Comparison of ENCODE assay signal across 8 mouse cellular contexts in the genomic region with DNA sequence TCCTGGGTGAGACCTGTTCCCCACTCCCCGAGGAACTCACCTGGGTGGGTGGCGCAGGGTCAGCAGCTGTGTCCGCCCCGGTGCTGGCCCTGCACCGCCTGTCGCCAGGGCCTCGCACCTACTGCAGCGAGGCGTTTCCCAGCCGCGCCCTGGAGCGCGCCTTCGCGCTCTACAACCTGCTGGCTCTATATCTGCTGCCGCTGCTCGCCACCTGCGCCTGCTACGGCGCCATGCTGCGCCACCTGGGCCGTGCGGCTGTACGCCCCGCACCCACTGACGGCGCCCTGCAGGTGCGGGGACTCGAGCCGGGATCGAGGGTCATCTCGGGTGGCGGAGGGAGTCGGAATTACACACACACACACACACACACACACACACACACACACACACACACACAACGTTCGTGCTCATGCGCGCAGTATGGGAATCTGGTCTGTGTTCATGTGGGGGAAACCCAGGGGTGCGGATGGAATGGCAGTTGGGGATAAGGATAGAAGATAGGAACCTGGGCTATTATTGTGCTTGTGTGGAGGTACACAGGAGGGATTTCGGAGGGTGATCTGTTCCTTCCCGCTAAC. TPM values are rescaled to one million over a fixed set of nuclear protein-coding genes. Genes with fewer than 3 reads are reported as not detected.
A peak's percentile ranks its signal among the peaks of the same experiment; 100 is the strongest.
DNase-seq lines count a peak whose midpoint lies in the region; ATAC-seq and TF ChIP-seq lines count a peak whose summit lies in the region.

Gene R3hdm4, minus strand, starts transcription at position 251 of the 578 bp plus-strand sequence.

- peak within 1 kb of the TSS; percentile 28 for H3K4me3 ChIP-seq in forebrain, postnatal 0 days (ENCODE audit: low read depth, low read length)
- peak within 1 kb of the TSS; percentile 33 for H3K4me3 ChIP-seq in hindbrain, embryonic 15.5 days
- 0 out of 2 replicates have a peak within 1 kb of the TSS, but pooled peaks have one; percentile 19 for H3K4me3 ChIP-seq in liver, postnatal 0 days (ENCODE audit: low read depth, low read length)

- 4% methylated on average over 41 of the region's 41 CpGs for WGBS in forebrain, postnatal 0 days
- 4% methylated on average over 41 of the region's 41 CpGs for WGBS in hindbrain, embryonic 15.5 days
- whole genome bisulfite sequencing in liver, postnatal 0 days (ENCODE audit: insufficient replicate concordance): 12% methylated on average over 31 of the region's 41 CpGs

- no peak for TF ChIP-seq CTCF in forebrain, postnatal 0 days (IDR thresholded peaks at IDR 0.05; ENCODE audit: low read depth)
- no peak for TF ChIP-seq CTCF in liver, postnatal 0 days (IDR thresholded peaks at IDR 0.05; ENCODE audit: low read depth)

- TF ChIP-seq EP300 in liver, postnatal 0 days (IDR thresholded peaks at IDR 0.05; ENCODE audit: low read depth): no peak

- peak within 1 kb of the TSS; percentile 52 for H3K4me2 ChIP-seq in forebrain, postnatal 0 days (ENCODE audit: low read depth)
- peak within 1 kb of the TSS; percentile 53 for H3K4me2 ChIP-seq in hindbrain, embryonic 15.5 days
- peak within 1 kb of the TSS; percentile 50 for H3K4me2 ChIP-seq in liver, postnatal 0 days (ENCODE audit: low read depth, low read length)

- H3K9me3 ChIP-seq in forebrain, postnatal 0 days (ENCODE audit: low read length): no peaks in the 10 kb centered on the region
- no peaks in the 10 kb centered on the region for H3K9me3 ChIP-seq in hindbrain, embryonic 15.5 days
- no peaks in the 10 kb centered on the region for H3K9me3 ChIP-seq in liver, postnatal 0 days (ENCODE audit: low read length)

- peak within 1 kb of the TSS; percentile 31; the same call in 1 of the 2 replicates for H3K9ac ChIP-seq in forebrain, postnatal 0 days
- H3K9ac ChIP-seq in hindbrain, embryonic 15.5 days: peak within 1 kb of the TSS; percentile 36
- H3K9ac ChIP-seq in liver, postnatal 0 days (replicated peaks): no peak within 1 kb of the TSS

- ATAC-seq in forebrain, postnatal 0 days: peak; percentile 7; the same call in 1 of the 2 replicates
- ATAC-seq in hindbrain, embryonic 15.5 days (ENCODE audit: low FRiP score, low read depth): no peak
- ATAC-seq in liver, postnatal 0 days: no peak

- peaks cover 6% of the 10 kb centered on the region for H3K4me1 ChIP-seq in forebrain, postnatal 0 days (ENCODE audit: insufficient read depth)
- H3K4me1 ChIP-seq in hindbrain, embryonic 15.5 days (replicated peaks): peaks cover 44% of the 10 kb centered on the region
- peaks cover 46% of the 10 kb centered on the region for H3K4me1 ChIP-seq in liver, postnatal 0 days (ENCODE audit: insufficient read depth)

- H3K27ac ChIP-seq in forebrain, postnatal 0 days (ENCODE audit: low read depth, low read length): no peak within 1 kb of the TSS
- H3K27ac ChIP-seq in hindbrain, embryonic 15.5 days (replicated peaks): no peak within 1 kb of the TSS
- H3K27ac ChIP-seq in liver, postnatal 0 days (ENCODE audit: low read depth): no peak within 1 kb of the TSS

- no peaks in the 10 kb centered on the region for H3K36me3 ChIP-seq in forebrain, postnatal 0 days (ENCODE audit: insufficient read depth)
- H3K36me3 ChIP-seq in hindbrain, embryonic 15.5 days: no peaks in the 10 kb centered on the region
- H3K36me3 ChIP-seq in liver, postnatal 0 days (replicated peaks; ENCODE audit: insufficient read depth, low read length): no peaks in the 10 kb centered on the region

- DNase-seq in layer of hippocampus, adult 8-10 months (ENCODE audit: low spot score in 2 of 2): no peak
- DNase-seq in layer of hippocampus, adult 9-11 months: no peak
- no peak for DNase-seq in adrenal gland, postnatal 10 days
- peak; percentile 55 for DNase-seq in forebrain, postnatal 0 days
- no peak for DNase-seq in liver, postnatal 0 days
- peak; percentile 23 for DNase-seq in thymus, postnatal 25 days
- no peak for DNase-seq in adipocyte (ENCODE audit: low spot score)

- peaks cover 57% of the 10 kb centered on the region for H3K27me3 ChIP-seq in forebrain, postnatal 0 days (ENCODE audit: insufficient read depth, low read length)
- H3K27me3 ChIP-seq in hindbrain, embryonic 15.5 days: peaks cover 67% of the 10 kb centered on the region
- H3K27me3 ChIP-seq in liver, postnatal 0 days (ENCODE audit: insufficient read depth, low read length): peaks cover 56% of the 10 kb centered on the region

RNA-seq across cellular contexts. Expression of gene R3hdm4, which starts in this region (rescaled TPM):
- total RNA-seq in layer of hippocampus, adult 8-10 months (2022): 100 to 1,000 TPM; 340 to 392 (median 347) TPM
- 10 to 100 TPM; 78.9 to 93.6 TPM for total RNA-seq in adrenal gland, postnatal 10 days (2021)
- total RNA-seq in forebrain, postnatal 0 days (2014; rRNA removed): 117 and 129 TPM in 2 replicates
- polyA plus RNA-seq in forebrain, postnatal 0 days (2015; fragmentation: Nextera tagmentation; extraction: Ambion mirVana): 282 and 333 TPM in 2 replicates
- 258 and 289 TPM in 2 replicates for polyA plus RNA-seq in hindbrain, embryonic 15.5 days (2015; fragmentation: Nextera tagmentation; extraction: Ambion mirVana)
- 47.3 and 51.7 TPM in 2 replicates for polyA plus RNA-seq in liver, postnatal 0 days (2015; fragmentation: Nextera tagmentation; extraction: Ambion mirVana)

Comparison
In these comparisons a context has a peak if more than half of its experiments do, and no peak if none do; other contexts are left out.
1. DNase-seq: peak in forebrain, postnatal 0 days (single experiment) and thymus, postnatal 25 days (single experiment); none in layer of hippocampus, adult 8-10 months (0 of 2), layer of hippocampus, adult 9-11 months (single experiment), adrenal gland, postnatal 10 days (single experiment), liver, postnatal 0 days (single experiment) and adipocyte (single experiment).
2. Peak in every context shown above with its lines, with median percentiles within 50 percentile points of each other: H3K4me2 ChIP-seq and H3K4me3 ChIP-seq.